Mouse (Mus musculus) midbrain, embryonic 11.5 days (tissue): ENCODE measurements around the gene AC134908.4. TPM values are rescaled to one million over a fixed set of nuclear protein-coding genes. Genes with fewer than 3 reads are reported as not detected.

Experiments used
- ATAC-seq: fragments of 200-750 bp; cut with Nextera tagmentation; 2 replicates; pipeline ENCODE4 v1.8.0; 2017; ENCODE audit warnings: moderate TSS enrichment, moderate library complexity; ENCODE audit not compliant: low FRiP score
- DNase-seq: peaks from one replicate; pipeline ENCODE4 v3.0.0; 2015; ENCODE audit warnings: low spot score; ENCODE audit errors: missing footprints
- H3K27ac ChIP-seq: fragments of 300-500 bp; sonication (generic); 2 replicates; pipeline ENCODE4 v1.5.1; 2014; ENCODE audit warnings: low read depth, low read length
- H3K27me3 ChIP-seq: fragments of 300-500 bp; sonication (generic); 2 replicates; pipeline ENCODE4 v1.6.1; 2014; ENCODE audit warnings: mild to moderate bottlenecking, low read length, moderate library complexity, mixed read lengths; ENCODE audit not compliant: control insufficient read depth, insufficient read depth
- H3K36me3 ChIP-seq: fragments of 300-500 bp; sonication (generic); 2 replicates; pipeline ENCODE4 v1.6.1; 2014; ENCODE audit warnings: mild to moderate bottlenecking, low read length, moderate library complexity, mixed read lengths; ENCODE audit not compliant: control insufficient read depth, insufficient read depth
- H3K4me1 ChIP-seq: fragments of 300-500 bp; sonication (generic); 2 replicates; pipeline ENCODE4 v1.6.1; 2014; ENCODE audit warnings: low read length; ENCODE audit not compliant: control insufficient read depth, insufficient read depth
- H3K4me2 ChIP-seq: fragments of 300-500 bp; sonication (generic); 2 replicates; pipeline ENCODE4 v1.6.1; 2014; ENCODE audit warnings: mild to moderate bottlenecking, moderate library complexity
- H3K4me3 ChIP-seq: fragments of 300-500 bp; sonication (generic); 2 replicates; pipeline ENCODE4 v1.5.1; 2014; ENCODE audit warnings: low read depth, low read length
- H3K9ac ChIP-seq: fragments of 300-500 bp; sonication (generic); 2 replicates; pipeline ENCODE4 v1.6.1; 2014; ENCODE audit warnings: low read length
- H3K9me3 ChIP-seq: fragments of 300-500 bp; sonication (generic); 2 replicates; pipeline ENCODE4 v1.6.1; 2016; ENCODE audit warnings: low read length; ENCODE audit not compliant: control insufficient read depth
- WGBS: fragments of 180-500 bp; shearing (Covaris S2); extraction: QIAGEN DNeasy Blood & Tissue Kit; methylation state at CpG from one replicate; pipeline ENCODE4 v1.1.7; 2014; 5-methylcytosine and 5-hydroxymethylcytosine counted together
- polyA plus RNA-seq: library from polyadenylated mRNA; unstranded; fragments of >200 nt; fragmentation: Nextera tagmentation; extraction: Ambion mirVana; gene quantifications from 2 replicates; pipeline ENCODE4 v1.2.1, GENCODE M21; 2014

AC134908.4 gene
- polyA plus RNA-seq, result not detected in 2 replicates

DNA sequence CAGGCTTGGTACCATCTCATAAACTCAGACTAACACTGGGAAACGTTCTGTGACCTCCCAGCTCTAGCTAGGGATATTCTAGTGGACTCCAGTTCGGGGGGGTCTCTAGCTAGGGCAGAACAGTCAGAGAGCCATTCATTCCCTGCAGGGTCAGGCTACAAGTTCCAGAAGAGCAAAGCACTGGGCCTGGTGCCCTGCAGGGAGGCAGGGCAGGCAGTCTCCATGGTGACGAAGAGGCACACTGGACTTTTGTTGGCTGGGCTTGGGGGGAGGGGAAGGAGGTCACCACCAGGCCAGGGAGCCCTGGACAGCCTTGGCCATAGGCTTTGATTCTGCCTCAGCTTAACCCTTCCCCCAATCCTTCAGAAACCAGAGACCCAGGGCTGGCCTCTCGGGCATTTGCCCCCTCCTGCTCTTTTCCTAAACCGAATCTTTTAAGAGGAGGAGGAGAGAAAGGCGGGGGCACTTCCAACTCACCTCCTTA, at the start of gene AC134908.4:
Gene AC134908.4 (minus strand): TSS at position 51 of the 484 bp plus-strand sequence.
- WGBS, result 4% methylated on average over 6 of the region's 6 CpGs
- Histone ChIP-seq H3K4me3 (peak within 1 kb of the TSS; percentile 89), H3K9me3 (no peaks in the 10 kb centered on the region), H3K27ac (peak within 1 kb of the TSS; percentile 75), H3K9ac (peak within 1 kb of the TSS; percentile 87), H3K4me1 (peaks cover 55% of the 10 kb centered on the region), H3K36me3 (no peaks in the 10 kb centered on the region), H3K27me3 (no peaks in the 10 kb centered on the region), H3K4me2 (peak within 1 kb of the TSS; percentile 98)
- peak; percentile 61 for ATAC-seq
- peak; percentile 95 for DNase-seq

DNA sequence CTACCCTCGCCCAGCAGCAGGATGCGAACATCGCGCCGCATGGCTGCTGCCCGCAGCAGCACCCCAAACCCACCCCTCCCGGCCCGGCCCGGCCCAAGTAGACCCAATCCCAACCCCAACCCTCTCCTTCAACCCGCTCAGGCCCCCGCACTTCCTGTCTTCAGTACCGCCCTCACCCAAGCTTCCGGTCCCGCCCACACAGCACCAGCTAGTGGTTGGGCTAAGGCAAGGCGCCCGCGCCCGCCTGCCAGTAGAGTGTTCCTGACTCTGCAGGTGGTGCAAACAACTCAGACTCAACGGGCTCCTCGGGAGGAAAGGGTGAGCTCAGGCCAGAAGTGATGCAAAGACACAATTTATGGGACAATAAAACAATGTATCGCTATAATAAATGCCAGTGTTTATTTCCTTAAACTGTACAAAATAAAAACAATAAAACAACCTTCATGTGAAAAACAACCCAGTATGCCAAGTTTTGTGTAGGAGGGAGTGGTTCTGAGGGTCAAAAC, 49.0 kb upstream of the AC134908.4 start, which contains the start of gene Rhot2:
Gene Rhot2 (minus strand): TSS at position 456 of the 506 bp plus-strand sequence.
- 1% methylated on average over 21 of the region's 21 CpGs for whole genome bisulfite sequencing
- Histone ChIP-seq H3K4me3 (peak within 1 kb of the TSS; percentile 90), H3K36me3 (peaks cover 23% of the 10 kb centered on the region), H3K27me3 (no peaks in the 10 kb centered on the region), H3K9ac (peak within 1 kb of the TSS; percentile 89), H3K4me1 (peaks cover 8% of the 10 kb centered on the region), H3K27ac (no peak within 1 kb of the TSS; the same call in 1 of the 2 replicates), H3K9me3 (no peaks in the 10 kb centered on the region), H3K4me2 (peak within 1 kb of the TSS; percentile 94)
- peak; percentile 96 for ATAC-seq
- DNase-seq, result peak; percentile 99

DNA sequence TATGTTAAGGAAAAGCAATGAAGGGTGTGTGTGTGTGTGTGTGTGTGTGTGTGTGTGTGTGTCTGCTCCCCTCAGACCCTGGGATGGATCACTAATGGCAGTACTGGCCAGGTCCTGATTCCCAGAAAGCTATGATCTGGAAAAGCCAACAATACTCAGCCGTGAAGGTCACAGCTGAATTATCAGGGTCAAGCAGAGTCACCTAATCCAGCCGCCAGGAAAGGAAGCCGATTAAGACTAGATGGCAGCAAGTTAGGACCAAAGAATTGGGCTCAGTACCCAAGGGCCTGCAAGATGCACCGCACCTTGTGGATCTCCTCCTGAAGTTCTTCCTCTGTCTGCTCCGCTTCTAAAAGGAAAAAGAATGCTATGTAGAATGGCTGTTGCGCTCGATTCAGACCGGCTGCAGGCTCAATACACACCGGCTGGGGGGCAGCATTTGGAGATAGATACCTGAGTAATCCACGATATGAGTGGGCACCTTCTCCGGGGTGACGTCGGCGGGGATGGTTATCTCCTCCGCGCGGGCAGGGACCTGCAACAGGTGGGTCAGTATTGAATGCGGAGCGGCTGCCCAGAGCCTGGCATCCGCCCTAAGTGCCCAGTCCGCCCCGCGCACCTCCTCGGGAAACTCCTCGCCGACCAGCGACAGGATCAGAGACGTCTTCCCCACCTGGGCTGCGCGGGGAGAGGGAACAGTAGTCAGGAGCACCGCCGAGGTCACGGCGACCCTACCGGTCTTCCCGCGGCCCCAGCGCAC, 48.4 kb upstream of the AC134908.4 start:
- ATAC-seq (peak; percentile 45; the same call in 1 of the 2 replicates), DNase-seq (no peak)
- peak overlapping the region; percentile 94 for H3K4me2 ChIP-seq
- H3K4me3 ChIP-seq, result peak overlapping the region; percentile 90
- H3K27me3 ChIP-seq, result no peaks in the 10 kb centered on the region
- H3K9ac ChIP-seq, result peak overlapping the region; percentile 89
- no peaks in the 10 kb centered on the region for H3K9me3 ChIP-seq
- H3K36me3 ChIP-seq, result peaks cover 26% of the 10 kb centered on the region
- 5% methylated on average over 33 of the region's 38 CpGs for WGBS
- no peak overlapping the region; the same call in 1 of the 2 replicates for H3K27ac ChIP-seq
- peaks cover 8% of the 10 kb centered on the region for H3K4me1 ChIP-seq

DNA sequence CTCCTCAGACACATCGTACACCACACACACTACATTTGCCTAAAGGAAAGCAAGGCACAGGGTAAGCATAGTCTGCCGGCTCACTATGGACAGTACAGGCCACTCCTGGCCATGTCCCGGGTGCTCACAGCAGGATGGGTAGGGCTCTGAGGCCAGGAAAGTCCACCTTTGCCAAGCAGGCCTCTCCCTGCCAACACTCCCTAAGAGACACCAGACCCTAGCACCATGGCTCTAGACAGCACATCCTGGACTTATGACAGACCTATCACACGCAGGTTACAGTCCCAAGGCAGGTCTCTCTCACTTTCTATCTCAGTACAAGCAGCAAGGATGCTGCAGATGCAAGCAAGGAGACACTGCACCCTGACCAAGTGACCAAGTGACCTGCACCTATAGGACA, 47.7 kb upstream of the AC134908.4 start:
- H3K36me3 ChIP-seq, result peaks cover 27% of the 10 kb centered on the region
- H3K27ac ChIP-seq, result no peak overlapping the region
- DNase-seq (no peak), ATAC-seq (no peak)
- H3K4me1 ChIP-seq, result peaks cover 8% of the 10 kb centered on the region
- H3K4me2 ChIP-seq, result peak overlapping the region; percentile 94
- WGBS, result 97% methylated on average over 4 of the region's 4 CpGs
- peak overlapping the region; percentile 89; the same call in 1 of the 2 replicates for H3K9ac ChIP-seq
- H3K4me3 ChIP-seq, result peak overlapping the region; percentile 90; the same call in 1 of the 2 replicates
- H3K27me3 ChIP-seq, result no peaks in the 10 kb centered on the region
- no peaks in the 10 kb centered on the region for H3K9me3 ChIP-seq

DNA sequence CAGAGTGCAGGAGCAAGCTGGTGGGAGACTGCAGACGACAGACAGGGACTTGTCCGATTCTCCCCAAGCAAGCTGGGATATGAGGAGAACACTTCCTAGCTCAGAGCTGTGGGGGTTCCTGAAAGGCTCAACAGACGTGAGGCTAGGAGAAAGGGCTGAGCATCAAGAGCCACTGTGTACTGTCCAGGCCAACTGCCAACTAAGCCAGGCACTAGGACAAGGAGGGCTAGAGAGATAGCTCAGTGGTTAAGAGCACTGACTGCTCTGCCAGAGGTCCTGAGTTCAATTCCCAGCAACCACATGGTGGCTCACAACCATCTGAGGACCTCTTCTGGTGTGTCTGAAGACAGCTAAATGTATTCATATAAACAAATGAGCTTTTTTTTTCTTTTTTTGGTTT, 47.0 kb upstream of the AC134908.4 start:
- Histone ChIP-seq H3K4me2 (no peak overlapping the region), H3K27ac (no peak overlapping the region), H3K9me3 (no peaks in the 10 kb centered on the region), H3K9ac (no peak overlapping the region), H3K36me3 (peaks cover 27% of the 10 kb centered on the region), H3K4me3 (no peak overlapping the region), H3K27me3 (no peaks in the 10 kb centered on the region), H3K4me1 (peaks cover 12% of the 10 kb centered on the region)
- DNase-seq, result no peak
- WGBS, result 85% methylated on average over 3 of the region's 3 CpGs
- no peak for ATAC-seq

DNA sequence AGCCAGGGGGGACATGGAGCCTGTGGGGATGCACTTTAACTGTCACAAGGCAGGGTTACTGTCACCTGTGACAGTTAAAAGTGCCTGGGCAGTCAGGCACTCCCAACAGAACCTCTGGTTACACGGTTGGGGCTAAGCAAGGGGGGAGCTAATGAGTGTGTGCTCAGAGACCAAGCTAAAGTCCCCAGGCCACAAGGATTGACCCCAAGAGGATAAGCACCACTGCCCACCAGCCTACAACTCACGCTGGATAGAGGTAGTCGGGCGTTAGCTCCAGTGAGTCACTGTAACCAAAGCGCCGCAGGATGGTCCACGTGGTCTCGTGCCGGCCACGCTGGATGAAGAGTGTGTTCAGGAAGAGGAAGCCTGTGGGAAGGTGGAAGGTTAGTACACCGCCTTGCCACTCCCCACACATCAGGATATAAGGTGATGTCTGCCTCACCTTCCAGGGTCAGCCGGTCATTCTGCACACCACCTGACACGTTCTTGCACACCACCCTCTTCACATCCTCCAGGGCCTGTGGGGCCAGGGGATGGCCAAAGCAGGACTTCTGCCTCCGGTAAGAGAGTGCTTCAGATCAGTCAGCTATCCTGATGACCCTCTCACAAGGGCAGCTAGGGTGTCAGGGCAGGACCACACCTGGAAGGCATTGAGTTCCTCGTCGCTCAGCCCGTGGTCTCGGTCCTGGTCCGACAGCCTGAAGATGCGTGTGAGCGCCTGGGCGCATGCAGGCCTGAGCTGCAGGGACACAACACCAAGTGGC, 45.8 kb upstream of the AC134908.4 start, which contains the start of gene Gm20683:
Gene Gm20683 (minus strand): TSS at position 647 of the 764 bp plus-strand sequence.
- peaks cover 27% of the 10 kb centered on the region for H3K36me3 ChIP-seq
- H3K9ac ChIP-seq, result no peak within 1 kb of the TSS
- no peaks in the 10 kb centered on the region for H3K9me3 ChIP-seq
- H3K4me3 ChIP-seq, result no peak within 1 kb of the TSS
- H3K27ac ChIP-seq, result no peak within 1 kb of the TSS
- no peak within 1 kb of the TSS for H3K4me2 ChIP-seq
- ATAC-seq, result no peak
- WGBS, result 95% methylated on average over 22 of the region's 22 CpGs
- DNase-seq, result no peak
- H3K4me1 ChIP-seq, result peaks cover 24% of the 10 kb centered on the region
- no peaks in the 10 kb centered on the region for H3K27me3 ChIP-seq

DNA sequence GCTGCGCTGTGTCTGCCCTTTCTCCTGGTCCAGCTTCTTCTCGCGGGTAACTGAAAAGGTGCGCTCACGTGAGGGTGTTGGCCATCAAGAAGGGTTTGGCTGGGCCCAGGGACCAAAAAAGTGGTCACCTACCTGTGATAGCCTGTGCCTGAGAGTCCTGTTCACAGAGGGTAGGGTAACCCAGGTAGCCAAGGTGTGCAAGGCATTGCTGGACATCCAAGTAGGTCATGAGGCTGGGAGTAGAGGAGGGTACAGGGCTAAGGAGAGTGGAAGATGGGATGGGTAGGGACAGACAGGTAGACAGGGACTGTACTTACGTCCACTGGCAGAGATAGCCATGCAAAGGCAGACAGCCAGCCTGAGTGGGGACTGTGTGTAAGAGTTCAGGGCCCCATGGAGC, 45.1 kb upstream of the AC134908.4 start:
- no peak overlapping the region for H3K4me2 ChIP-seq
- no peak overlapping the region for H3K4me3 ChIP-seq
- H3K27ac ChIP-seq, result no peak overlapping the region
- 92% methylated on average over 6 of the region's 6 CpGs for WGBS
- H3K27me3 ChIP-seq, result no peaks in the 10 kb centered on the region
- ATAC-seq (no peak), DNase-seq (no peak)
- H3K36me3 ChIP-seq, result peaks cover 27% of the 10 kb centered on the region
- H3K9me3 ChIP-seq, result no peaks in the 10 kb centered on the region
- H3K4me1 ChIP-seq, result peaks cover 30% of the 10 kb centered on the region
- H3K9ac ChIP-seq, result no peak overlapping the region

DNA sequence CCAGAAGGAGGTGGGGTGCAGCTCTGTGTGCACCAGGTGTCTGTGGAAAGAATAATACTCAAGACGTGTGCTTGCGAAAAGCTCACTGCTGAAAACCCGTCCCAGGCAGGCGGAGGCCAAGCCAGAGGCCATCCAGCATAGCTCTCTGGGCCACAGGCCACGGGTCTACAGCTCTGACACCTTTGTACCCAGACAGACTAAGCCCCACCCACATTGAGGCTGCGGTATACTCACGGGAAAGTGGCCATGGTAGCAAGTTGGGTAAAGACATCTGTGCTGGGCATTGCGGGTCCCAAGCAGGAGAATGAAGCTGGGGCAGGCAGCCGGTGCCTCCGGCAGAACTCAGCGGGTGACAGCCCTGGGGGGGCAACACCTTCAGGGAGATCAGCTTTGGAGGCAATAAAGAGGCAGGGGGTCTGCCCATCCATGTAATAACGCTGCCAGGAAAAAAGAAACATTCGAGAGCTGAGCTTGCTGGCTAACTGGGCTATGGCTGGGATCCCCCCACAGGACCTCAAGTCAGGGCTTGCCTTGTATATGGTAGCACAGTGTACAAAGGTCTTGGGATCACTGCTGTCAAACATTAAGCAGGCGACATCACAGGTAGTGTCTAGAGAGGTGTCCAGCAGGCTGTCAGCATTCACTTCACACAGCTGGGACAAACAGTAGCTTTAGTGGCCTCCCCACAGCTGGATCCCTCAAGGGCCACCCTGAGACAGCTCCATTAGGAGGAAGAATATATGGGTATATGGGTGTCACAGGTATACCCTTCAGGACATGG, 44.2 kb upstream of the AC134908.4 start:
- H3K4me1 ChIP-seq, result peaks cover 36% of the 10 kb centered on the region
- DNase-seq (no peak), ATAC-seq (no peak)
- no peaks in the 10 kb centered on the region for H3K9me3 ChIP-seq
- H3K27ac ChIP-seq, result no peak overlapping the region
- H3K36me3 ChIP-seq, result peaks cover 25% of the 10 kb centered on the region
- H3K4me3 ChIP-seq, result no peak overlapping the region
- no peak overlapping the region for H3K9ac ChIP-seq
- H3K27me3 ChIP-seq, result no peaks in the 10 kb centered on the region; the same call in 1 of the 2 replicates
- no peak overlapping the region for H3K4me2 ChIP-seq
- WGBS, result 89% methylated on average over 14 of the region's 14 CpGs
